Mouse (Mus musculus) adipocyte (in vitro differentiated cells): ENCODE results near the gene Fxyd1.

ENCODE experiments used
- DNase-seq: peaks from one replicate; pipeline ENCODE4 v3.0.0-alpha.2; 2016; ENCODE audit warnings: low spot score

The Fxyd1 gene

GRCm38 (mm10) chr7:31008889-31009288 lies 48.1 kb downstream of the Fxyd1 start:
- DNase-seq: no peak

- no peak for DNase-seq
Measured at GRCm38 (mm10) chr7:31008175-31008574, 48.8 kb downstream of the Fxyd1 start.

GRCm38 (mm10) chr7:31007775-31008174 lies 49.2 kb downstream of the Fxyd1 start:
- DNase-seq: no peak

GRCm38 (mm10) chr7:31002650-31003049 lies 54.3 kb downstream of the Fxyd1 start:
- DNase-seq: no peak
